Mouse (Mus musculus): ENCODE data around the gene Olfr888. TPM values are rescaled to one million over a fixed set of nuclear protein-coding genes. Genes with fewer than 3 reads are reported as not detected.

Olfr888 gene
- total RNA-seq (2012; rRNA removed), result not detected in 2 replicates

- TF ChIP-seq CHD2 (IDR thresholded peaks at IDR 0.05; ENCODE audit: low read depth, low read length) (no peak), HCFC1 (IDR thresholded peaks at IDR 0.05; ENCODE audit: borderline replicate concordance, insufficient read depth, low read length) (no peak)
- no peak within 1 kb of the TSS for H3K9ac ChIP-seq (ENCODE audit: insufficient read depth, low read depth, low read length, poor library complexity, severe bottlenecking)
- H3K4me3 ChIP-seq (ENCODE audit: insufficient read depth in 1 of 2, low read depth in 1 of 2, low read length in 2 of 2, poor library complexity in 1 of 2, severe bottlenecking in 1 of 2), result no peak within 1 kb of the TSS
- H3K27ac ChIP-seq (ENCODE audit: insufficient read depth, low read depth, low read length, poor library complexity, severe bottlenecking), result no peak within 1 kb of the TSS
- no peaks in the 10 kb centered on the region for H3K4me1 ChIP-seq (ENCODE audit: control insufficient read depth in 2 of 2, insufficient read depth in 2 of 2, low read length in 2 of 2, poor library complexity in 1 of 2)
- no peak for DNase-seq (ENCODE audit: low read depth, low spot score)
- in situ Hi-C loops (cut with MboI; ENCODE audit: low sequenced_read_pairs in 2 of 2, unreplicated experiment in 2 of 2), result no loop called here
- no peaks in the 10 kb centered on the region for H3K36me3 ChIP-seq (ENCODE audit: control insufficient read depth, insufficient read depth, low read length, poor library complexity, severe bottlenecking)
- H3K9me3 ChIP-seq (ENCODE audit: control insufficient read depth, insufficient read depth, low read depth, low read length), result no peaks in the 10 kb centered on the region
Observed at GRCm38 (mm10) chr9:38107828-38108227, at the start of gene Olfr888. Gene Olfr888 (plus strand): TSS chr9:38108128.

GRCm38 (mm10) chr9:38061022-38061421, 46.9 kb upstream of the Olfr888 start, which contains the start of gene Olfr885:
Gene Olfr885 (plus strand): TSS chr9:38061322.
- TF ChIP-seq ZNF384 (IDR thresholded peaks at IDR 0.05; ENCODE audit: low read depth, low read length) (no peak), HCFC1 (IDR thresholded peaks at IDR 0.05; ENCODE audit: borderline replicate concordance, insufficient read depth, low read length) (no peak), MAFK (IDR thresholded peaks at IDR 0.05; ENCODE audit: insufficient read depth, low read depth, low read length) (no peak), ZC3H11A (IDR thresholded peaks at IDR 0.05; ENCODE audit: borderline replicate concordance, low read depth, low read length) (no peak), CHD2 (IDR thresholded peaks at IDR 0.05; ENCODE audit: low read depth, low read length) (no peak)
- in situ Hi-C loops (cut with MboI; ENCODE audit: low sequenced_read_pairs in 2 of 2, unreplicated experiment in 2 of 2), result no loop called here
- no peaks in the 10 kb centered on the region for H3K36me3 ChIP-seq (ENCODE audit: control insufficient read depth, insufficient read depth, low read length, poor library complexity, severe bottlenecking)
- no peaks in the 10 kb centered on the region for H3K9me3 ChIP-seq (ENCODE audit: control insufficient read depth, insufficient read depth, low read depth, low read length)
- H3K27ac ChIP-seq (ENCODE audit: insufficient read depth, low read depth, low read length, poor library complexity, severe bottlenecking), result no peak within 1 kb of the TSS
- H3K4me3 ChIP-seq (ENCODE audit: insufficient read depth in 1 of 2, low read depth in 1 of 2, low read length in 2 of 2, poor library complexity in 1 of 2, severe bottlenecking in 1 of 2), result no peak within 1 kb of the TSS
- H3K4me1 ChIP-seq (ENCODE audit: control insufficient read depth in 2 of 2, insufficient read depth in 2 of 2, low read length in 2 of 2, poor library complexity in 1 of 2), result no peaks in the 10 kb centered on the region
- no peak within 1 kb of the TSS for H3K9ac ChIP-seq (ENCODE audit: insufficient read depth, low read depth, low read length, poor library complexity, severe bottlenecking)
- DNase-seq (ENCODE audit: low read depth, low spot score), result no peak

DNA sequence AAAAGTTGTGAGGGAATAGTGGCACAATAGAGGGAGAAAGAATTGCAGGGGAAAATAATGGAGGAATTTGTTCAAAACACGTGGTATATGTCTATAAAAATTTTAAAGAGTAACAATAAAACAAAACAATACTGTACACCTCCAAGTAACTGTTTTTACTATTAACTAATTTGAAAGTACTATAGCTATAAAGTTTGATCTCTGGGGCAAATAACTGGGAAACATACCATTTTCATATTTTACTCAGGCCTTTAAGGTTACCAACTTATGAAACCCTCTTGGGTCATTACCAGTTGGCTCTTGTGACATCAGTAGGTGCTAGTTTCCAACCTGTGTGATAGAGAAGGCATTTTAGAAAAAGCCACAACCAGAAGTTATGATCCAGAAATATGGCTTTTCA, 24.2 kb upstream of the Olfr888 start, which contains the start of gene Olfr887:
Gene Olfr887, plus strand, starts transcription at position 301 of the 400 bp plus-strand sequence.
- TF ChIP-seq HCFC1 (IDR thresholded peaks at IDR 0.05; ENCODE audit: borderline replicate concordance, insufficient read depth, low read length), result no peak
- TF ChIP-seq CHD2 (IDR thresholded peaks at IDR 0.05; ENCODE audit: low read depth, low read length), result no peak
- TF ChIP-seq MAFK (IDR thresholded peaks at IDR 0.05; ENCODE audit: insufficient read depth, low read depth, low read length), result no peak
- no peak for TF ChIP-seq ZC3H11A (IDR thresholded peaks at IDR 0.05; ENCODE audit: borderline replicate concordance, low read depth, low read length)
- no peak for TF ChIP-seq ZNF384 (IDR thresholded peaks at IDR 0.05; ENCODE audit: low read depth, low read length)
- Histone ChIP-seq H3K4me1 (ENCODE audit: control insufficient read depth in 2 of 2, insufficient read depth in 2 of 2, low read length in 2 of 2, poor library complexity in 1 of 2) (no peaks in the 10 kb centered on the region), H3K27ac (ENCODE audit: insufficient read depth, low read depth, low read length, poor library complexity, severe bottlenecking) (no peak within 1 kb of the TSS), H3K4me3 (ENCODE audit: insufficient read depth in 1 of 2, low read depth in 1 of 2, low read length in 2 of 2, poor library complexity in 1 of 2, severe bottlenecking in 1 of 2) (no peak within 1 kb of the TSS), H3K9me3 (ENCODE audit: control insufficient read depth, insufficient read depth, low read depth, low read length) (no peaks in the 10 kb centered on the region), H3K36me3 (ENCODE audit: control insufficient read depth, insufficient read depth, low read length, poor library complexity, severe bottlenecking) (no peaks in the 10 kb centered on the region), H3K9ac (ENCODE audit: insufficient read depth, low read depth, low read length, poor library complexity, severe bottlenecking) (no peak within 1 kb of the TSS)
- in situ Hi-C loops (cut with MboI; ENCODE audit: low sequenced_read_pairs in 2 of 2, unreplicated experiment in 2 of 2), result no loop called here
- DNase-seq (ENCODE audit: low read depth, low spot score), result no peak

DNA sequence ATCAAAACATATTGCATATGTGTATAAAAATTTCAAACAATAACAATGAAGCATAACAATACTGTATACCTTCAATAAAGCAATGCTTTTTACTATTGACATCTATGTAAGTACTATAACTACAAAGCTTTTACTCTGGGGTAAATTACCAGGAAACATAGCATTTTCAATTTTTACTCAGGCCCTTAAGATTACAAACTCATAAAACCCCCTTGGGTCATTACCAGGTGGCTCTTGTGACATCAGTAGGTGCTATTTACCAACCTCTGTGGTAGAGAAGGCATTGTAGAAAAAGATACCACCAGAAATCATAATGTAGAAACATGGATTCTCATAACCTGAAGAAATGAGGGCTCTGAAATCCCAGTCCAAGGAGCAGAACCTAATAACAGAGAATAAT, 7.0 kb downstream of the Olfr888 start, which contains the start of gene Olfr889:
Gene Olfr889, plus strand, starts transcription at position 301 of the 400 bp plus-strand sequence.
- no peaks in the 10 kb centered on the region for H3K9me3 ChIP-seq (ENCODE audit: control insufficient read depth, insufficient read depth, low read depth, low read length)
- no peak for DNase-seq (ENCODE audit: low read depth, low spot score)
- no peaks in the 10 kb centered on the region for H3K36me3 ChIP-seq (ENCODE audit: control insufficient read depth, insufficient read depth, low read length, poor library complexity, severe bottlenecking)
- TF ChIP-seq ZC3H11A (IDR thresholded peaks at IDR 0.05; ENCODE audit: borderline replicate concordance, low read depth, low read length) (no peak), CHD2 (IDR thresholded peaks at IDR 0.05; ENCODE audit: low read depth, low read length) (no peak), MAFK (IDR thresholded peaks at IDR 0.05; ENCODE audit: insufficient read depth, low read depth, low read length) (no peak), HCFC1 (IDR thresholded peaks at IDR 0.05; ENCODE audit: borderline replicate concordance, insufficient read depth, low read length) (no peak), ZNF384 (IDR thresholded peaks at IDR 0.05; ENCODE audit: low read depth, low read length) (no peak)
- in situ Hi-C loops (cut with MboI; ENCODE audit: low sequenced_read_pairs in 2 of 2, unreplicated experiment in 2 of 2), result no loop called here
- no peak within 1 kb of the TSS for H3K9ac ChIP-seq (ENCODE audit: insufficient read depth, low read depth, low read length, poor library complexity, severe bottlenecking)
- no peaks in the 10 kb centered on the region for H3K4me1 ChIP-seq (ENCODE audit: control insufficient read depth in 2 of 2, insufficient read depth in 2 of 2, low read length in 2 of 2, poor library complexity in 1 of 2)
- H3K4me3 ChIP-seq (ENCODE audit: insufficient read depth in 1 of 2, low read depth in 1 of 2, low read length in 2 of 2, poor library complexity in 1 of 2, severe bottlenecking in 1 of 2), result no peak within 1 kb of the TSS
- no peak within 1 kb of the TSS for H3K27ac ChIP-seq (ENCODE audit: insufficient read depth, low read depth, low read length, poor library complexity, severe bottlenecking)

- Histone ChIP-seq H3K4me3 (ENCODE audit: insufficient read depth in 1 of 2, low read depth in 1 of 2, low read length in 2 of 2, poor library complexity in 1 of 2, severe bottlenecking in 1 of 2) (no peak within 1 kb of the TSS), H3K36me3 (ENCODE audit: control insufficient read depth, insufficient read depth, low read length, poor library complexity, severe bottlenecking) (no peaks in the 10 kb centered on the region), H3K4me1 (ENCODE audit: control insufficient read depth in 2 of 2, insufficient read depth in 2 of 2, low read length in 2 of 2, poor library complexity in 1 of 2) (no peaks in the 10 kb centered on the region), H3K9me3 (ENCODE audit: control insufficient read depth, insufficient read depth, low read depth, low read length) (no peaks in the 10 kb centered on the region), H3K9ac (ENCODE audit: insufficient read depth, low read depth, low read length, poor library complexity, severe bottlenecking) (no peak within 1 kb of the TSS), H3K27ac (ENCODE audit: insufficient read depth, low read depth, low read length, poor library complexity, severe bottlenecking) (no peak within 1 kb of the TSS)
- TF ChIP-seq ZNF384 (IDR thresholded peaks at IDR 0.05; ENCODE audit: low read depth, low read length) (no peak), CHD2 (IDR thresholded peaks at IDR 0.05; ENCODE audit: low read depth, low read length) (no peak), ZC3H11A (IDR thresholded peaks at IDR 0.05; ENCODE audit: borderline replicate concordance, low read depth, low read length) (no peak), HCFC1 (IDR thresholded peaks at IDR 0.05; ENCODE audit: borderline replicate concordance, insufficient read depth, low read length) (no peak)
- in situ Hi-C loops (cut with MboI; ENCODE audit: low sequenced_read_pairs in 2 of 2, unreplicated experiment in 2 of 2), result no loop called here
- no peak for DNase-seq (ENCODE audit: low read depth, low spot score)
Observed at GRCm38 (mm10) chr9:38142217-38142616, 34.3 kb downstream of the Olfr888 start, which contains the start of gene Olfr890. Gene Olfr890 (plus strand): TSS chr9:38142517.

Other genes with a start within 250 kb of the Olfr888 start
- gene Olfr145, start 211.4 kb upstream of the Olfr888 start, total RNA-seq (2012; rRNA removed), result not detected in 2 replicates
- not detected in 2 replicates for gene Olfr878, start 190.3 kb upstream of the Olfr888 start, total RNA-seq (2012; rRNA removed)
- gene Olfr881, start 116.3 kb upstream of the Olfr888 start, total RNA-seq (2012; rRNA removed), result 1.0 TPM in 2 replicates
- not detected in 2 replicates for gene Olfr883, start 82.3 kb upstream of the Olfr888 start, total RNA-seq (2012; rRNA removed)
- gene Olfr884, start 61.6 kb upstream of the Olfr888 start, total RNA-seq (2012; rRNA removed), result 0.05 TPM in 1 of 2 replicates, not detected in the other
- not detected in 2 replicates for gene Olfr885, start 46.8 kb upstream of the Olfr888 start, total RNA-seq (2012; rRNA removed)
- not detected in 2 replicates for gene Olfr887, start 24.1 kb upstream of the Olfr888 start, total RNA-seq (2012; rRNA removed)
- 0.27 and 0.48 TPM in 2 replicates for gene Olfr889, start 7.1 kb downstream of the Olfr888 start, total RNA-seq (2012; rRNA removed)
- gene Olfr890, start 34.4 kb downstream of the Olfr888 start, total RNA-seq (2012; rRNA removed), result not detected in 2 replicates
- not detected in 2 replicates for gene Olfr891, start 72.7 kb downstream of the Olfr888 start, total RNA-seq (2012; rRNA removed)
- not detected in 2 replicates for gene Olfr893, start 100.2 kb downstream of the Olfr888 start, total RNA-seq (2012; rRNA removed)
- not detected in 2 replicates for gene Olfr894, start 109.9 kb downstream of the Olfr888 start, total RNA-seq (2012; rRNA removed)
- not detected in 2 replicates for gene Olfr143, start 144.6 kb downstream of the Olfr888 start, total RNA-seq (2012; rRNA removed)
- gene Olfr895, start 159.7 kb downstream of the Olfr888 start, total RNA-seq (2012; rRNA removed), result not detected in 2 replicates
- gene Olfr896-ps1, start 183.0 kb downstream of the Olfr888 start, total RNA-seq (2012; rRNA removed), result not detected in 2 replicates
- not detected in 2 replicates for gene Olfr25, start 220.9 kb downstream of the Olfr888 start, total RNA-seq (2012; rRNA removed)
- not detected in 2 replicates for gene Olfr898, start 240.3 kb downstream of the Olfr888 start, total RNA-seq (2012; rRNA removed)

Data from ES-E14 (cell line).